Mouse (Mus musculus): ENCODE results near the gene Gm48552. TPM values are rescaled to one million over a fixed set of nuclear protein-coding genes. Genes with fewer than 3 reads are reported as not detected.

Gene Gm48552
- polyA plus RNA-seq, 1 experiment, result not detected

GRCm38 (mm10) chr10:81413310-81414261 lies 24.8 kb downstream of the Gm48552 start:
- Histone ChIP-seq H3K27ac (ENCODE audit: control insufficient read depth, insufficient read depth, low read depth, low read length, poor library complexity) (peak overlapping the region; percentile 72), H3K4me1 (ENCODE audit: control insufficient read depth, insufficient read depth, low read length) (peaks cover 15% of the 10 kb centered on the region)

GRCm38 (mm10) chr10:81414682-81415081 lies 25.9 kb downstream of the Gm48552 start:
- H3K4me1 ChIP-seq (ENCODE audit: control insufficient read depth, insufficient read depth, low read length), result peaks cover 15% of the 10 kb centered on the region
- H3K27ac ChIP-seq (ENCODE audit: control insufficient read depth, insufficient read depth, low read depth, low read length, poor library complexity), result peak overlapping the region; percentile 72
- TF ChIP-seq CTCF (IDR thresholded peaks at IDR 0.05; ENCODE audit: control insufficient read depth, insufficient read depth, low read length) (no peak), POLR2A (IDR thresholded peaks at IDR 0.05; ENCODE audit: borderline replicate concordance, control insufficient read depth, low read depth, low read length) (no peak)
- no peak overlapping the region for H3K4me3 ChIP-seq (replicated peaks; ENCODE audit: control insufficient read depth, low read depth, low read length)

More at GRCm38 (mm10) chr10:81413310-81414261, 24.8 kb downstream of the Gm48552 start:
- WGBS, result 15% methylated on average over 26 of the region's 26 CpGs
- TF ChIP-seq POLR2A (IDR thresholded peaks at IDR 0.05; ENCODE audit: borderline replicate concordance, control insufficient read depth, low read depth, low read length) (peak; percentile 74; the same call in 1 of the 2 replicates), CTCF (IDR thresholded peaks at IDR 0.05; ENCODE audit: control insufficient read depth, insufficient read depth, low read length) (no peak)
- peak overlapping the region; percentile 51 for H3K4me3 ChIP-seq (replicated peaks; ENCODE audit: control insufficient read depth, low read depth, low read length)

- no peak for TF ChIP-seq POLR2A (IDR thresholded peaks at IDR 0.05; ENCODE audit: borderline replicate concordance, control insufficient read depth, low read depth, low read length)
- TF ChIP-seq CTCF (IDR thresholded peaks at IDR 0.05; ENCODE audit: control insufficient read depth, insufficient read depth, low read length), result no peak
- Histone ChIP-seq H3K27ac (ENCODE audit: control insufficient read depth, insufficient read depth, low read depth, low read length, poor library complexity) (peak overlapping the region; percentile 72), H3K4me3 (replicated peaks; ENCODE audit: control insufficient read depth, low read depth, low read length) (no peak overlapping the region), H3K4me1 (ENCODE audit: control insufficient read depth, insufficient read depth, low read length) (peaks cover 13% of the 10 kb centered on the region)
- WGBS, result 67% methylated on average over 5 of the region's 5 CpGs
Measured at GRCm38 (mm10) chr10:81415146-81415545, 26.3 kb downstream of the Gm48552 start.

GRCm38 (mm10) chr10:81415549-81416310 lies 26.9 kb downstream of the Gm48552 start:
- H3K4me1 ChIP-seq (ENCODE audit: control insufficient read depth, insufficient read depth, low read length), result peaks cover 9% of the 10 kb centered on the region
- TF ChIP-seq POLR2A (IDR thresholded peaks at IDR 0.05; ENCODE audit: borderline replicate concordance, control insufficient read depth, low read depth, low read length), result no peak
- no peak for TF ChIP-seq CTCF (IDR thresholded peaks at IDR 0.05; ENCODE audit: control insufficient read depth, insufficient read depth, low read length)
- no peak overlapping the region for H3K4me3 ChIP-seq (replicated peaks; ENCODE audit: control insufficient read depth, low read depth, low read length)
- 71% methylated on average over 17 of the region's 17 CpGs for WGBS
- 0 out of 2 replicates have a peak overlapping the region, but pooled peaks have one; percentile 72 for H3K27ac ChIP-seq (ENCODE audit: control insufficient read depth, insufficient read depth, low read depth, low read length, poor library complexity)

GRCm38 (mm10) chr10:81416581-81417226 lies 27.9 kb downstream of the Gm48552 start:
- peak overlapping the region; percentile 40 for H3K27ac ChIP-seq (ENCODE audit: control insufficient read depth, insufficient read depth, low read depth, low read length, poor library complexity)
- TF ChIP-seq CTCF (IDR thresholded peaks at IDR 0.05; ENCODE audit: control insufficient read depth, insufficient read depth, low read length) (peak; percentile 40; the same call in 1 of the 2 replicates), POLR2A (IDR thresholded peaks at IDR 0.05; ENCODE audit: borderline replicate concordance, control insufficient read depth, low read depth, low read length) (no peak)
- peaks cover 3% of the 10 kb centered on the region; the same call in 1 of the 2 replicates for H3K4me1 ChIP-seq (ENCODE audit: control insufficient read depth, insufficient read depth, low read length)
- peak overlapping the region; percentile 47 for H3K4me3 ChIP-seq (replicated peaks; ENCODE audit: control insufficient read depth, low read depth, low read length)
- WGBS, result 5% methylated on average over 26 of the region's 26 CpGs

- 60% methylated on average over 12 of the region's 12 CpGs for WGBS
- H3K27ac ChIP-seq (ENCODE audit: control insufficient read depth, insufficient read depth, low read depth, low read length, poor library complexity), result no peak overlapping the region
- H3K4me3 ChIP-seq (replicated peaks; ENCODE audit: control insufficient read depth, low read depth, low read length), result no peak overlapping the region
Measured at GRCm38 (mm10) chr10:81417227-81418215, 28.7 kb downstream of the Gm48552 start.

More at GRCm38 (mm10) chr10:81417227-81418215, 28.7 kb downstream of the Gm48552 start:
- TF ChIP-seq CTCF (IDR thresholded peaks at IDR 0.05; ENCODE audit: control insufficient read depth, insufficient read depth, low read length), result no peak
- no peak for TF ChIP-seq POLR2A (IDR thresholded peaks at IDR 0.05; ENCODE audit: borderline replicate concordance, control insufficient read depth, low read depth, low read length)
- peaks cover 3% of the 10 kb centered on the region; the same call in 1 of the 2 replicates for H3K4me1 ChIP-seq (ENCODE audit: control insufficient read depth, insufficient read depth, low read length)

Data from bone marrow, adult 2 months (tissue).